Mouse (Mus musculus) limb, embryonic 12.5 days (tissue): ENCODE data around the gene Olfr800. TPM values are rescaled to one million over a fixed set of nuclear protein-coding genes. Genes with fewer than 3 reads are reported as not detected.

Experiments used
- ATAC-seq: fragments of 200-750 bp; cut with Nextera tagmentation; 2 replicates; pipeline ENCODE4 v1.8.0; 2017; ENCODE audit warnings: low read depth, moderate TSS enrichment; ENCODE audit not compliant: insufficient number of reproducible peaks, insufficient read depth, low FRiP score, low TSS enrichment
- H3K27ac ChIP-seq: fragments of 300-500 bp; sonication (generic); 2 replicates; pipeline ENCODE4 v1.5.1; 2016; ENCODE audit warnings: mild to moderate bottlenecking, moderate library complexity
- H3K27me3 ChIP-seq: fragments of 300-500 bp; sonication (generic); 2 replicates; pipeline ENCODE4 v1.6.1; 2016; ENCODE audit warnings: mild to moderate bottlenecking, moderate library complexity
- H3K36me3 ChIP-seq: fragments of 300-500 bp; sonication (generic); 2 replicates; pipeline ENCODE4 v1.6.1; 2016; ENCODE audit warnings: mild to moderate bottlenecking, moderate library complexity
- H3K4me1 ChIP-seq: fragments of 300-500 bp; sonication (generic); replicated peaks from 2 replicates; pipeline ENCODE4 v1.6.1; 2016
- H3K4me2 ChIP-seq: fragments of 300-500 bp; sonication (generic); 2 replicates; pipeline ENCODE4 v1.6.1; 2016; ENCODE audit warnings: mild to moderate bottlenecking, moderate library complexity
- H3K4me3 ChIP-seq: fragments of 300-500 bp; sonication (generic); replicated peaks from 2 replicates; pipeline ENCODE4 v1.5.1; 2016; ENCODE audit warnings: mild to moderate bottlenecking
- H3K9ac ChIP-seq: fragments of 300-500 bp; sonication (generic); replicated peaks from 2 replicates; pipeline ENCODE4 v1.6.1; 2016; ENCODE audit warnings: mild to moderate bottlenecking, moderate library complexity
- H3K9me3 ChIP-seq: fragments of 300-500 bp; sonication (generic); 2 replicates; pipeline ENCODE4 v1.6.1; 2016; ENCODE audit warnings: mild to moderate bottlenecking, moderate library complexity
- WGBS: fragments of 180-500 bp; shearing (Covaris S2); methylation state at CpG from one replicate; pipeline ENCODE4 v1.1.7; 2016; 5-methylcytosine and 5-hydroxymethylcytosine counted together
- polyA plus RNA-seq: library from polyadenylated mRNA; unstranded; fragments of >200 nt; fragmentation: Nextera tagmentation; extraction: Ambion mirVana; gene quantifications from 2 replicates; pipeline ENCODE4 v1.2.1, GENCODE M21; 2016

The Olfr800 gene
- polyA plus RNA-seq: not detected in 2 replicates

- H3K9me3 ChIP-seq: no peaks in the 10 kb centered on the region
- H3K4me1 ChIP-seq: no peaks in the 10 kb centered on the region
- H3K27ac ChIP-seq: no peak within 1 kb of the TSS
- ATAC-seq: no peak
- H3K9ac ChIP-seq: no peak within 1 kb of the TSS
- no peak within 1 kb of the TSS for H3K4me2 ChIP-seq
- no peaks in the 10 kb centered on the region for H3K27me3 ChIP-seq
- H3K36me3 ChIP-seq: no peaks in the 10 kb centered on the region
- H3K4me3 ChIP-seq: no peak within 1 kb of the TSS
Measured at GRCm38 (mm10) chr10:129657394-129657793, at the start of gene Olfr800. TSS of gene Olfr800 (plus strand) at chr10:129657694.

- no peak within 1 kb of the TSS for H3K4me3 ChIP-seq
- WGBS: 89% methylated on average over 1 of the region's 1 CpGs
- no peaks in the 10 kb centered on the region for H3K27me3 ChIP-seq
- no peaks in the 10 kb centered on the region for H3K4me1 ChIP-seq
- no peak within 1 kb of the TSS for H3K9ac ChIP-seq
- no peaks in the 10 kb centered on the region for H3K36me3 ChIP-seq
- no peak within 1 kb of the TSS for H3K27ac ChIP-seq
- ATAC-seq: no peak
- H3K4me2 ChIP-seq: no peak within 1 kb of the TSS
- H3K9me3 ChIP-seq: no peaks in the 10 kb centered on the region
Measured at GRCm38 (mm10) chr10:129612470-129612869, 45.0 kb upstream of the Olfr800 start, which contains the start of gene Olfr796. TSS of gene Olfr796 (minus strand) at chr10:129612570.

GRCm38 (mm10) chr10:129621724-129622123, 35.8 kb upstream of the Olfr800 start:
- Histone ChIP-seq H3K27ac (no peak overlapping the region), H3K36me3 (no peaks in the 10 kb centered on the region), H3K4me3 (no peak overlapping the region), H3K27me3 (no peaks in the 10 kb centered on the region), H3K4me2 (no peak overlapping the region), H3K9ac (no peak overlapping the region), H3K9me3 (no peaks in the 10 kb centered on the region), H3K4me1 (no peaks in the 10 kb centered on the region)
- WGBS: 39% methylated on average over 1 of the region's 1 CpGs
- ATAC-seq: no peak

- H3K27ac ChIP-seq: no peak overlapping the region
- no peak overlapping the region for H3K4me2 ChIP-seq
- no peak overlapping the region for H3K9ac ChIP-seq
- no peaks in the 10 kb centered on the region for H3K9me3 ChIP-seq
- H3K27me3 ChIP-seq: no peaks in the 10 kb centered on the region
- H3K36me3 ChIP-seq: no peaks in the 10 kb centered on the region
- no peaks in the 10 kb centered on the region for H3K4me1 ChIP-seq
- no peak for ATAC-seq
- no peak overlapping the region for H3K4me3 ChIP-seq
Measured at GRCm38 (mm10) chr10:129623251-129623650, 34.2 kb upstream of the Olfr800 start.

- Histone ChIP-seq H3K4me2 (no peak within 1 kb of the TSS), H3K36me3 (no peaks in the 10 kb centered on the region), H3K9me3 (no peaks in the 10 kb centered on the region), H3K9ac (no peak within 1 kb of the TSS), H3K27me3 (no peaks in the 10 kb centered on the region), H3K4me3 (no peak within 1 kb of the TSS), H3K4me1 (no peaks in the 10 kb centered on the region), H3K27ac (no peak within 1 kb of the TSS)
- ATAC-seq: no peak
- WGBS: 80% methylated on average over 1 of the region's 1 CpGs
Measured at GRCm38 (mm10) chr10:129627834-129628233, 29.7 kb upstream of the Olfr800 start, which contains the start of gene Olfr798. TSS of gene Olfr798 (minus strand) at chr10:129627934.

- no peak within 1 kb of the TSS for H3K9ac ChIP-seq
- no peaks in the 10 kb centered on the region for H3K27me3 ChIP-seq
- ATAC-seq: no peak
- no peaks in the 10 kb centered on the region for H3K4me1 ChIP-seq
- WGBS: 24% methylated on average over 1 of the region's 1 CpGs
- no peaks in the 10 kb centered on the region for H3K9me3 ChIP-seq
- no peak within 1 kb of the TSS for H3K27ac ChIP-seq
- no peak within 1 kb of the TSS for H3K4me2 ChIP-seq
- no peaks in the 10 kb centered on the region for H3K36me3 ChIP-seq
- no peak within 1 kb of the TSS for H3K4me3 ChIP-seq
Measured at GRCm38 (mm10) chr10:129637184-129637583, 20.3 kb upstream of the Olfr800 start, which contains the start of gene Olfr799. TSS of gene Olfr799 (plus strand) at chr10:129637484.

- H3K4me3 ChIP-seq: no peak overlapping the region
- no peak overlapping the region for H3K4me2 ChIP-seq
- H3K9ac ChIP-seq: no peak overlapping the region
- no peaks in the 10 kb centered on the region for H3K4me1 ChIP-seq
- H3K27me3 ChIP-seq: no peaks in the 10 kb centered on the region
- H3K27ac ChIP-seq: no peak overlapping the region
- ATAC-seq: no peak
- no peaks in the 10 kb centered on the region for H3K36me3 ChIP-seq
- no peaks in the 10 kb centered on the region for H3K9me3 ChIP-seq
- WGBS: 84% methylated on average over 1 of the region's 1 CpGs
Measured at GRCm38 (mm10) chr10:129651763-129652162, 5.7 kb upstream of the Olfr800 start.

- H3K4me1 ChIP-seq: no peaks in the 10 kb centered on the region
- WGBS: 85% methylated on average over 1 of the region's 1 CpGs
- no peaks in the 10 kb centered on the region for H3K36me3 ChIP-seq
- H3K9ac ChIP-seq: no peak within 1 kb of the TSS
- no peak for ATAC-seq
- H3K27me3 ChIP-seq: no peaks in the 10 kb centered on the region
- H3K27ac ChIP-seq: no peak within 1 kb of the TSS
- no peak within 1 kb of the TSS for H3K4me3 ChIP-seq
- H3K4me2 ChIP-seq: no peak within 1 kb of the TSS
- H3K9me3 ChIP-seq: no peaks in the 10 kb centered on the region
Measured at GRCm38 (mm10) chr10:129673765-129674164, 16.3 kb downstream of the Olfr800 start, which contains the start of gene Olfr801. TSS of gene Olfr801 (minus strand) at chr10:129673865.

GRCm38 (mm10) chr10:129688069-129688468, 30.6 kb downstream of the Olfr800 start, which contains the start of gene Olfr802:
TSS of gene Olfr802 (minus strand) at chr10:129688169.
- no peak within 1 kb of the TSS for H3K4me3 ChIP-seq
- H3K9ac ChIP-seq: no peak within 1 kb of the TSS
- H3K27me3 ChIP-seq: no peaks in the 10 kb centered on the region
- H3K4me1 ChIP-seq: no peaks in the 10 kb centered on the region
- H3K27ac ChIP-seq: no peak within 1 kb of the TSS
- ATAC-seq: no peak
- H3K36me3 ChIP-seq: no peaks in the 10 kb centered on the region
- no peak within 1 kb of the TSS for H3K4me2 ChIP-seq
- 65% methylated on average over 1 of the region's 1 CpGs for WGBS
- H3K9me3 ChIP-seq: no peaks in the 10 kb centered on the region

GRCm38 (mm10) chr10:129694186-129694585, 36.7 kb downstream of the Olfr800 start, which contains the start of gene Olfr803:
TSS of gene Olfr803 (minus strand) at chr10:129694286.
- ATAC-seq: no peak
- 77% methylated on average over 2 of the region's 2 CpGs for WGBS

GRCm38 (mm10) chr10:129702910-129703309, 45.4 kb downstream of the Olfr800 start, which contains the start of gene Olfr804:
TSS of gene Olfr804 (plus strand) at chr10:129703210.
- Histone ChIP-seq H3K27ac (no peak within 1 kb of the TSS), H3K9ac (no peak within 1 kb of the TSS), H3K9me3 (no peaks in the 10 kb centered on the region), H3K4me1 (no peaks in the 10 kb centered on the region), H3K4me3 (no peak within 1 kb of the TSS), H3K27me3 (no peaks in the 10 kb centered on the region), H3K36me3 (no peaks in the 10 kb centered on the region), H3K4me2 (no peak within 1 kb of the TSS)
- ATAC-seq: no peak

More at GRCm38 (mm10) chr10:129694186-129694585, 36.7 kb downstream of the Olfr800 start, which contains the start of gene Olfr803:
- no peaks in the 10 kb centered on the region for H3K4me1 ChIP-seq
- no peak within 1 kb of the TSS for H3K4me2 ChIP-seq
- H3K36me3 ChIP-seq: no peaks in the 10 kb centered on the region
- no peaks in the 10 kb centered on the region for H3K27me3 ChIP-seq
- H3K27ac ChIP-seq: no peak within 1 kb of the TSS
- no peaks in the 10 kb centered on the region for H3K9me3 ChIP-seq
- no peak within 1 kb of the TSS for H3K4me3 ChIP-seq
- H3K9ac ChIP-seq: no peak within 1 kb of the TSS
